Mouse (Mus musculus) 3134 (cell line): ENCODE measurements around the gene Pqlc2.
A peak's percentile ranks its signal among the peaks of the same experiment; 100 is the strongest.

Source experiments
- DNase-seq: peaks from one replicate; pipeline ENCODE4 v3.0.0-alpha.2; 2011; ENCODE audit warnings: low spot score; ENCODE audit not compliant: insufficient read length; ENCODE audit errors: extremely low read depth

The Pqlc2 gene

DNA sequence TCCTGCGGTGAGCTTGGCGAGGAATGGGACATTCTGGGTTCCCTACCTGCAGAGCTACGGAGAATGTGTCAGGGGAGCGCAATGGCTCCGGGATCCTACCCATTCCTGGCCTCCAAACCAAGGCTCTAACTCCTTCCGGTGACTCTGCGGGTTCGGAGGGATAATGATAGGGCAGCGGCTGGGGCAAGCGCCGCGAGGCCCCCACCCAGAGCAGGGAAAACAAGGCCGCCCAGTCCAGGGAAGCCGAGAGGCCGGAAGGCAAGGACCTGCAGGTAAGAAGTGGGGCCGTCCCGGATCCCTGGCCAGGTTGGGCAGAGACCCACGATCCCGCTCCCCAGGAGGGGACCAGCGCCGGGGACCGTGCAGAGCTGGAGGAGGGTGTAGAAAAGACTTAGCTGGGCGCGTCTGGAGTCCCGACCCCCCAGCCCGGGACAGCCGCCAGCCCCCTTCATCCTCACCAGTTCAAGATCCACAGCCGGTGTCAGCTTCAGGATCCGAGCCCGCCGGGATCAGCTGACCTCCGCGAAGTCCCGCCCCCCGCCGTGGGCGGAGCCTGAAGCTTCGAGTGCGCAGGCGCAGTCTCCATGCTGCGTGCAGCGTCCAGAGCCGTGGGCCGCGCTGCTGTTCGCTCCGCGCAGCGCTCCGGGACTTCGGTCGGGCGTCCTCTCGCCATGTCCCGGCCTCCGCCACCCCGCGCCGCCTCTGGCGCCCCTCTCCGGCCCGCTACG, at the start of gene Pqlc2, which contains the start of gene Akr7a5:
Gene Pqlc2, minus strand, starts transcription at position 538 of the 728 bp plus-strand sequence.
Gene Akr7a5, plus strand, starts transcription at position 574 of the 728 bp plus-strand sequence.
- peak; percentile 93 for DNase-seq

DNA sequence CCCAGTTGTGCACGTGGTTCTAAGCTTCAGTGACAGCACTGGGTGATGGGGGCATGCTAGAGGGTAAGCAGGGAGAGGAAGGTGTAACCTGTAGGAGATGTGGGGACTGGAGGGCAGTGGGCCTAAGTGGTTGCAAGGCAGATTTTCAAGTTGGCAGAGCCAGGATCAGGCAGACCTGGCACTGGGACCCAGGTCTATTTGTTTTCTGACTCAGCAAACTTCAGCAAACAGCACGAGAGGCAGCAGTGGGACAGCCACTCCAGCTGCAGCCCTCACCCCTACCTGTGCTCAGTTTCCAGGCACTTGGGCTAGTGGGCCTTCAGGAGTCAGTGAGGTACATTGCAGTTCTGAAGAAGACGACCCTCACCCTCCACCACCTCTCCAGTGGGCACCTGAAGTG, 46.7 kb upstream of the Pqlc2 start:
- DNase-seq: no peak

DNA sequence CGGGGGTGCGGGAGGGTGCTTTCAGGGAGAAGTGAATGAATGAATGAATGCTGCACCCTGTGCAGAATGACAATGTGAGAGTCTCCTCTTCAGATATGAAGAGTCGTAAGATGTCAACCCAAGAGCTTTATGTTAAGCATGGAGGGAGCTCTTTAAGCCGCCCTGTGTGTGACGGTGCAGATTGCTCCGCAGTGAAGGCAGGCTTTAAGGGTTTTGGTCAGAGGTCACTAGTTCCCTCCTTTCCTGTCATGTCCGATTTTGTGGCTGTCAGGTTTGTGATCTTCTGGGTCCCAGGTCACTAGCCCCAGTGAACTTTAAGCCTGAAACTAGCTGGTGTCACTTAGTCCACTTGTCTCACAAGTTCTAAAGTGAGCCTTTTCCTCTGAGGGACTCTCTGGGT, 42.3 kb upstream of the Pqlc2 start:
- DNase-seq: no peak

DNA sequence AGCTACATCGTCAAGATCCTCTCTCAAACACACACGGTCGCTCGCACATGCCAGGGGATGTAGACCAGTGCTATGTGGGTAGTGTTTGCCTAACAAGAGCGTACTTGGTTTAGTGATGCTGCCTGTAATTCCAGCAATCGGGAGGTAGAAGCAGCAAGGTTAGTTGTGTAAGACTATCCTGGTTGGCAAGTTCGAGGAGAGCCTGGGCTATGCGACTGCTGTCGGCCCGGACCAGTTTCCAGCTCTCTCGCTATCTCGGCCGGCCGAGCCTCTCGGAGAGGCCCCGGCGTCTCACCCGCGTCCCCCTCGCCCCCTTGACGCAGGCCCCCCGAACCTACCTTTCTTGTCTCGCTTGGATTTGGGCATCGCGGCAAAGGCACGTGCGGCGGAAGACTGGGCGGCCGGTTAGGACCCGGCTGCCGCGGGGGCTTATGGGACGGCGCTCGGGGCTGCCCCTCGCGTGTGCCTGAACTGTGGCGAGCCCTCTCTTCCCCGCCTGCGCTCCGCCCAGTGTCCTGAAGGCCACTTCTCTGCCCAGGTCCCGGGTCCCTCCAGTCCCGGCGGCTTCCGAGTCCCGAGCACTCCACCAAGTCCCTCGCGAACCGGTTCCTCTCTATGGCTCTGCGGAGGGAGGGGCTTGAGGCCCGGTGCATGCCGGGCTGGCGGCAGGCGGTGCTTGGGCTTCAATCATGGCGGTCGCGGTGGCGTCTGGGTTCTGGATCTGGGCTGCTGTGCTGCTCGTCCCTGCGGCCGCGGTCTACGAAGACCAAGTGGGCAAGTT, 41.6 kb upstream of the Pqlc2 start, which contains the start of the genes Mrto4, Emc1 and Ubr4:
Gene Mrto4, minus strand, starts transcription at position 646 of the 781 bp plus-strand sequence.
Gene Emc1, plus strand, starts transcription at position 657 of the 781 bp plus-strand sequence.
Gene Ubr4, plus strand, starts transcription at position 679 of the 781 bp plus-strand sequence.
- peak; percentile 89 for DNase-seq

GRCm38 (mm10) chr4:139345416-139346019, 35.0 kb upstream of the Pqlc2 start:
- no peak for DNase-seq

- DNase-seq: no peak
Measured at GRCm38 (mm10) chr4:139343718-139344117, 33.2 kb upstream of the Pqlc2 start.

DNA sequence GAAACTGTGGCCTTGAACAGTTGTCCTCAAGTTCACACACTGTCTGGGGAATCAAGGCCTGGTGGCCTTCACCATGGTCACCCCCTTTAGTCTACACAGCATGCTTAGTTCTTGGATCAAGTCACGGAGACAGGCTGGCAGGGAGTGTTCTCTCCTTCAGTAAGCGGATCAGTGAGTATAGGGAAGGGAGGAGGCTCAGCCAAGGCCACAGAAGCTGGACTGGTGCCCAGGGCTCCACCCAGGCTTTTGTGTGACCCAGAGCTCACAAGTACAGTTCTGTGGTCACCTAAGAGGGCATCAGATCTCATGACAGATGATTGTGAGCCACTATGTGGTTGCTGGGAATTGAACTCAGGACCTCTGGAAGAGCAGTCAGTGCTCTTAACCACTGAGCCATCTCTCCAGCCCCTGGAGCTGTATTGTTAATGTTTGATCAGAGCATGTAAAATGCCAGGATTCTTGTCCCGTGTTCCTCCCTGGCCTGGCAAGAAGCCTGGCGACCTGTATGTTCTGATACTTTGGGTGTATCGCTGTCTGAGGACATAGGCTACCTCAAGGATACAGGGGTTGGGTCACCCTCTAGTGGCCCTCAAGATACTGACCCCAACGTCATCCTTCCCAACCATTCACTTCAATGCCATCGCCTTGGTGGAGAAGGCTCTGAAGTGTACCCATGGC, 31.2 kb upstream of the Pqlc2 start:
- DNase-seq: peak; percentile 46

DNA sequence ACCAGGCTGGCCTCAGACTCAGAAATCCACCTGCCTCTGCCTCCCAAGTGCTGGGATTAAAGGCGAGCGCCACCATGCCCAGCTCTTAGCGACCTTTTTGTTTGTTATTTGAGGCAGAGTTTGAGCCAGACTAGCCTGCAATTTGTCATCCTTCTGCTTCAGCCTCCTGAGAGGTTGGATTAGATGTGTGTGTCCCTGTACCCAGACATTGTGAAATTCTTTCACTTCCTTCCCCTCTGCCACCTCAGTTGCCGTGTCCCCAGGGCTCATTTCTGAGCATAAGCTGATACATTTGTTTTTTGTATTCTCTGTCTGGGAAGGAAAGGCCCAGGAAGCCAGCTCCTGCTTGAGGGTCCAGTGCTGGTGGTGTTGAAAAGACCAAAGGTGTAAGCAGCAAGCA, 30.3 kb upstream of the Pqlc2 start:
- DNase-seq: no peak

- no peak for DNase-seq
Measured at GRCm38 (mm10) chr4:139338145-139338544, 27.6 kb upstream of the Pqlc2 start.

DNA sequence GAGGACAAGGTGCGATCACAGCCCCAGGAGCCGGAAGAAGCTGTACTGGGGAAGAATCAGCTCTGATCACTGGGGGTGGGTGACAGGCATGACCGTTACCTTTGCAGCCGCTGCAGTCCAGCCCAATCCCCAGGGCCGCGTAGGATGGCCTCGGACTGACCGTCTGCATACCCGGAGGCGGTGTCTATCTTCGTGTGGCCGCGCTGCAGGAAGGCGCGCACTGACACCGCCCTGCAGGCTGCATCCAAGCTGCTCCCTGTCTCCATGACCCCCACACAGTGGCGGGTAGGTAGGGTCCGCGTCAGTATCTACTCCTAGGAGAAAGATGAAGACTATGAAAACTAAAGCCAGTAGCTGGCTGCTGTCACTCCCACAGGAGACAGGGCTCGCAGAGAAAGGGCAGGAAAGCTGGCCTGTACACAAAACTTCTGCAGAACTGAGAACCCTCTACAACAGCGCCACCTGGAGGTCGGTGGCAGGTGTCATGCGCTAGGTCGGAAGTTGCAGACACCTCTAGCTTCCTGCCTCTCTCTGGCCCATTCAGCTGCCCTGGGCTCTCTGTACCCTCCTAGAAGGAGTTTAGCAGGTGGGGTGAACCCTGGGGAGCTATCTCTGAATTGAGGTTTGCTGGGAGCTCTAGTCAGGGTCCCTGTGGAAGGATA, 26.4 kb upstream of the Pqlc2 start:
- peak; percentile 52 for DNase-seq

DNA sequence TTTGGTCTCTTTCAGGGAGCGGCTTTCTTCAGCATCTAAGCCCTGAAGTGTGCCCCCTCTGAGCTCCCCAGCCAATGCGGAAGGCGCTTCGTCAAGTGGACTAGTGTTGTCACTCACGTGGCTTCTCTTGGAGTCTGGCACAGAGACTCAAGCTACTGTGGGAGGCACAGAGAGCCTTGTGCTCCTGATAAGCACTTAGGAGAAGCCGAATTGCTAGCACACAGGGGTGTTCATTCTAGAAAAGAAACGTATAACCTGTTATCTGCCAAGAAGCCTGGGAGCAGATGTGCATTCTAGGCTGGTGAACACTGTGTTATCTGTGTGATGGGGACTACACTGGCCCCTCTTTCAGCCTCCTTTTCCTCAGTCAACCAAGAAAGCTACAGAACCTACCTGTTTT, 25.0 kb upstream of the Pqlc2 start:
- DNase-seq: no peak

DNA sequence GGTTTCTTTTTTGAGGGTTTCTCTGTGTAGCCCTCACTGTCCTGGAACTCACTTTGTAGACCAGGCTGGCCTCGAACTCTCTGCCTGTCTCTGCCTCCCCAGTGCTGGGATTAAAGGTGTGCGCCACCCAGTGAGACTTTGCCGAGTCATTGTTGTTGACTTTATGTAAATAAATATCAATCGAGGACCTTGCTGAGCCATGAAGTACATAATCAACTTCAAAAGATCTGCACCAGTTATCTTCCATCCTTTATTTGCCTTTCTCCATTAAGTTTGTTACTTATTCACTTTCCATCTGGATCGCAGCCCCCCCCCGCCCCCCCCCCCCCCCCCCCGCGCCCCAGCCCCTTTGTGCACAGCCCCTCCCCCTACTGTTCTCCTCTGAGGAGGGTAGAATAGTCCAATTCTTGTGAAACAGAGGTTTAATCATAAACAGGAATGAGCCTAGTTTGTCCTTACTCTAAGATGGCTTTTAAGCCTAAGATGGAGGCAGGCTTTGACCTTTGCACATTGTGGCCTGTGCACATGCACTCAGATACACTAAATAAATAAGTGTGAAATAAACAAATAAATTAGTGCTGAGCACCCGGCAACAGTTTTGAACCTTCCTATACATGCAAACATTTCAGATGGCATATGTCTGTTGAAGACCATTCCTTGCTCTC, 24.3 kb upstream of the Pqlc2 start:
- no peak for DNase-seq

DNA sequence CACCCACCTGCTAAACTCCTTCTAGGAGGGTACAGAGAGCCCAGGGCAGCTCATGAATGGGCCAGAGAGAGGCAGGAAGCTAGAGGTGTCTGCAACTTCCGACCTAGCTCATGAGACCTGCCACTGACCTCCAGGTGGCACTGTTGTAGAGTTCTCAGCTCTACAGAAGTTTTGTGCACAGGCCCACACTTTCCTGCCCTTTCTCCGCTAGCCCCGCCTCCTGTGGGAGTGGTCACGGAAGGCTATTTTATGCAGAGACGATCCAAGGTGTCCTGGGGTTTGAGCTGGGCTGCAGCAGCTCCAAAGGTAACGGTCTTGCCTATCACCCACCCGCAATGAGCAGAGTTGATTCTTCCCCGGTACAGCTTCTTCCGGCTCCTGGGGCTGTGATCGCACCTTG, 20.1 kb upstream of the Pqlc2 start:
- DNase-seq: peak; percentile 60

DNA sequence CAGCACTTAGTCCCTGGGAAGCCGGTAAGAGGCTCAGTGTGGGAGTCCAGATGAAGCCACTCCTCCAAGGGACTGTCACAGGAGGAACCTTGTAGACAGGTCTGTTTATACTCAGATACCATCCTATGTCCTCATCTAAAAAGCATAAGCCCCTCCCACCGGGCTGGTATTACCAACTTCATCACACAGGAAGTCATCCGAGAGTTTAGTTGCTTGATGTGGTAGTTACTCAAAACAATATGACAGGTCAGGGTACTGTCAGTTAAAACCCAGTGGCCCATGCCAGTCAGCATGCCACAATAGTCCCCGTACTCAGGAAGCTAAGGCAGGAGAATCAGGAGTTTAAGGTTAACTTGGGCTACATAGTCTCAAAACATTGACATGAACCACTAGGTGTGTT, 9.2 kb upstream of the Pqlc2 start:
- DNase-seq: no peak

GRCm38 (mm10) chr4:139318449-139318848, 7.9 kb upstream of the Pqlc2 start:
- DNase-seq: no peak

GRCm38 (mm10) chr4:139312632-139313031, 2.1 kb upstream of the Pqlc2 start:
- DNase-seq: no peak

- no peak for DNase-seq
Measured at GRCm38 (mm10) chr4:139311707-139312106, 1.2 kb upstream of the Pqlc2 start.

GRCm38 (mm10) chr4:139310899-139311701, 592 bp upstream of the Pqlc2 start:
- no peak for DNase-seq

GRCm38 (mm10) chr4:139309651-139310050, 857 bp downstream of the Pqlc2 start:
- no peak for DNase-seq
